Mouse (Mus musculus) liver, embryonic 11.5 days (tissue): Measurements from ENCODE around the gene Pifo. TPM values are rescaled to one million over a fixed set of nuclear protein-coding genes. Genes with fewer than 3 reads are reported as not detected.
"Not testable (repeated sequence)": the region's sequence is repeated elsewhere in the genome, so short reads cannot be mapped to it uniquely, and the experiment has no call there.

ENCODE experiments used
- ATAC-seq: fragments of 200-750 bp; cut with Nextera tagmentation; replicated peaks from 2 replicates; pipeline ENCODE4 v1.8.0; 2017; ENCODE audit warnings: moderate number of reproducible peaks, mild to moderate bottlenecking, moderate TSS enrichment, moderate library complexity; ENCODE audit not compliant: low FRiP score
- DNase-seq: peaks from one replicate; pipeline ENCODE4 v3.0.0-alpha.2; 2017; ENCODE audit warnings: low spot score
- H3K27ac ChIP-seq: fragments of 300-500 bp; sonication (generic); 2 replicates; pipeline ENCODE4 v1.5.1; 2014; ENCODE audit warnings: mild to moderate bottlenecking, low read depth, low read length, control low read depth
- H3K27me3 ChIP-seq: fragments of 300-500 bp; sonication (generic); replicated peaks from 2 replicates; pipeline ENCODE4 v1.6.1; 2014; ENCODE audit warnings: low read length, mixed read lengths; ENCODE audit not compliant: control insufficient read depth, insufficient read depth
- H3K36me3 ChIP-seq: fragments of 300-500 bp; sonication (generic); 2 replicates; pipeline ENCODE4 v1.6.1; 2014; ENCODE audit warnings: mild to moderate bottlenecking, low read length, moderate library complexity, mixed read lengths; ENCODE audit not compliant: control insufficient read depth, insufficient read depth
- H3K4me1 ChIP-seq: fragments of 300-500 bp; sonication (generic); replicated peaks from 2 replicates; pipeline ENCODE4 v1.6.1; 2014; ENCODE audit warnings: low read length, mixed read lengths; ENCODE audit not compliant: control insufficient read depth, insufficient read depth
- H3K4me2 ChIP-seq: fragments of 300-500 bp; sonication (generic); 2 replicates; pipeline ENCODE4 v1.6.1; 2014; ENCODE audit warnings: mild to moderate bottlenecking, control low read depth, moderate library complexity
- H3K4me3 ChIP-seq: fragments of 300-500 bp; sonication (generic); 2 replicates; pipeline ENCODE4 v1.5.1; 2014; ENCODE audit warnings: low read depth, low read length, control low read depth
- H3K9ac ChIP-seq: fragments of 300-500 bp; sonication (generic); 2 replicates; pipeline ENCODE4 v1.6.1; 2014; ENCODE audit warnings: low read depth, low read length, control low read depth
- H3K9me3 ChIP-seq: fragments of 300-500 bp; sonication (generic); 2 replicates; pipeline ENCODE4 v1.6.1; 2016; ENCODE audit warnings: low read length, inconsistent platforms, mixed read lengths; ENCODE audit not compliant: control insufficient read depth
- WGBS: fragments of 180-500 bp; shearing (Covaris S2); extraction: QIAGEN DNeasy Blood & Tissue Kit; methylation state at CpG from one replicate; pipeline ENCODE4 v1.1.7; 2014; 5-methylcytosine and 5-hydroxymethylcytosine counted together
- polyA plus RNA-seq: library from polyadenylated mRNA; unstranded; fragments of >200 nt; fragmentation: Nextera tagmentation; extraction: Ambion mirVana; gene quantifications from 2 replicates; pipeline ENCODE4 v1.2.1, GENCODE M21; 2014

Gene Pifo
- not detected in 2 replicates for polyA plus RNA-seq

GRCm38 (mm10) chr3:106014546-106014945, at the start of gene Pifo:
Gene Pifo (minus strand): TSS chr3:106014646.
- no peaks in the 10 kb centered on the region for H3K36me3 ChIP-seq
- 83% methylated on average over 2 of the region's 2 CpGs for WGBS
- H3K4me2 ChIP-seq, result no peak within 1 kb of the TSS
- H3K9me3 ChIP-seq, result no peaks in the 10 kb centered on the region
- no peak within 1 kb of the TSS for H3K27ac ChIP-seq
- no peaks in the 10 kb centered on the region for H3K4me1 ChIP-seq
- no peak for ATAC-seq
- H3K9ac ChIP-seq, result no peak within 1 kb of the TSS
- H3K4me3 ChIP-seq, result no peak within 1 kb of the TSS
- no peaks in the 10 kb centered on the region for H3K27me3 ChIP-seq
- DNase-seq, result no peak

DNA sequence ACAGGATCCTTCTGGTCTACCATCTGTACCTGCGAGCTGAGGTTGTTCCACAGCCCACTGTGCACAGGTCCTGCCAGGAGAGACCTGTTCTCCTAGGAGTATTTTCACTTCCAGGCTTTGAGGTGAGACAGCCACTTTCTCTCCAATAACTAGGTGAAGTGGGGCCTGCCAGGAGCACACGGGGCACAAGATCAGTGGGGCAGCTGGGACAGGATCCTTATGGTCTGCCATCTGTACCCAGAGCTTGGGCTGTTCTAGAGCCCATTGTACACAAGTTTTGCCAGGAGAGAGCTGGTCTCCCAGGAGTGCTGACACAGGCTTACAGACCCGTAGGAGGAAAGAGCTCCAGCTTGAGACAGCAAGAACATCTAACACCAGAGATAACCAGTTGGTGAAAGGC, 43.5 kb upstream of the Pifo start:
- no peak overlapping the region for H3K4me3 ChIP-seq
- DNase-seq (no peak), ATAC-seq (no peak)
- no peaks in the 10 kb centered on the region for H3K9me3 ChIP-seq
- H3K27me3 ChIP-seq, result no peaks in the 10 kb centered on the region
- no peak overlapping the region for H3K27ac ChIP-seq
- no peak overlapping the region for H3K9ac ChIP-seq
- H3K36me3 ChIP-seq, result no peaks in the 10 kb centered on the region
- no peak overlapping the region for H3K4me2 ChIP-seq
- WGBS, result 73% methylated on average over 3 of the region's 3 CpGs
- no peaks in the 10 kb centered on the region for H3K4me1 ChIP-seq

DNA sequence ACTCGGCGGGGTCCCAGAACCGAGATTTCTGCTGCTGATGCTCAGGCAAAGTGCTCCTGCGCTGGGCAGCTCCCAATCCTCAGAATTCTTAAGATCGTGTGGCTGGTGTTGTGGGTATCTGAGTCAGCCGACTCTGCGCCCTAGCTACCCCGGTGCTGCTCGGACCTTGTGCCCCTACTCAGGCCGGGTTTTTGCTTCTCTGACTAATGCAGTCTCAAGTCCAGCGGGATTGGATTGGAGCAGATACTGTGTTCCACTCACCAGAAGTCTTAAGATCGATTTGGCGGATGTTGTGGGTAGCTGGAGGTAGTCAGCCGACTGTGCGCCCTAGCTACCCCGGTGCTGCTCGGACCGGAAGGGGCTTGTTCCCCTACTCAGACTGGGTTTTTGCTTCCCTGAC, 37.5 kb upstream of the Pifo start:
- no peak overlapping the region for H3K27ac ChIP-seq
- H3K9ac ChIP-seq, result no peak overlapping the region
- no peak for ATAC-seq
- H3K4me2 ChIP-seq, result no peak overlapping the region
- DNase-seq, result no peak
- 47% methylated on average over 18 of the region's 18 CpGs for WGBS
- no peaks in the 10 kb centered on the region for H3K36me3 ChIP-seq
- H3K9me3 ChIP-seq, result no peaks in the 10 kb centered on the region
- H3K27me3 ChIP-seq, result no peaks in the 10 kb centered on the region
- H3K4me3 ChIP-seq, result no peak overlapping the region
- H3K4me1 ChIP-seq, result no peaks in the 10 kb centered on the region

DNA sequence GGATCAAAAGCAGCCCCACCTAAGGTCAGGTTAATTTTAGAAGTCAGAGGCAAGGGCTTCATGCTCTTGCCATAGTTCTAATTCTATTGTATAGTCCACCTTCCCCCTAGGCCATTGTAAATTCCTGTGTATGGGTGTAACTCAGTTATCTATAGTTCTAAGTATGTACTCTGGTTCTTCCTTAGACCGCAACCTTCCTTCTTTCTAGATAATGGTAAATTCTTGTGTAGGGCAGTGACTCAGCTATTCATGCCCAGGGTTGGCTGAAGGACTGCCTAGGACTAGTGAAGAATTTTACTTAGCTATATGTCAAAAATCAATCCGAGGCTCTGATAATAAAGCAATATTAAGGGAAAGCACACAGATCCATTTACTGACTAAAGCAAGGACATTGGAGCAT, 25.9 kb upstream of the Pifo start:
- Histone ChIP-seq H3K4me2 (no peak overlapping the region), H3K36me3 (no peaks in the 10 kb centered on the region), H3K9me3 (no peaks in the 10 kb centered on the region), H3K27ac (no peak overlapping the region), H3K4me1 (no peaks in the 10 kb centered on the region), H3K9ac (no peak overlapping the region), H3K4me3 (no peak overlapping the region), H3K27me3 (no peaks in the 10 kb centered on the region)
- ATAC-seq (no peak), DNase-seq (no peak)
- WGBS, result 80% methylated on average over 2 of the region's 2 CpGs

GRCm38 (mm10) chr3:106032781-106033180, 18.3 kb upstream of the Pifo start, which contains the start of gene Chil5:
Gene Chil5 (minus strand): TSS chr3:106032814.
- ATAC-seq (no peak), DNase-seq (no peak)
- Histone ChIP-seq H3K27me3 (no peaks in the 10 kb centered on the region), H3K9ac (no peak within 1 kb of the TSS), H3K36me3 (no peaks in the 10 kb centered on the region), H3K4me1 (no peaks in the 10 kb centered on the region), H3K9me3 (no peaks in the 10 kb centered on the region), H3K4me3 (no peak within 1 kb of the TSS), H3K27ac (no peak within 1 kb of the TSS), H3K4me2 (no peak within 1 kb of the TSS)
- WGBS, result 86% methylated on average over 1 of the region's 1 CpGs

GRCm38 (mm10) chr3:106024135-106024534, 9.7 kb upstream of the Pifo start:
- Histone ChIP-seq H3K27me3 (no peaks in the 10 kb centered on the region), H3K4me1 (no peaks in the 10 kb centered on the region), H3K9ac (no peak overlapping the region), H3K27ac (no peak overlapping the region), H3K4me3 (no peak overlapping the region), H3K4me2 (no peak overlapping the region), H3K9me3 (no peaks in the 10 kb centered on the region), H3K36me3 (no peaks in the 10 kb centered on the region)
- ATAC-seq, result no peak
- DNase-seq, result no peak
- WGBS, result 84% methylated on average over 2 of the region's 2 CpGs

DNA sequence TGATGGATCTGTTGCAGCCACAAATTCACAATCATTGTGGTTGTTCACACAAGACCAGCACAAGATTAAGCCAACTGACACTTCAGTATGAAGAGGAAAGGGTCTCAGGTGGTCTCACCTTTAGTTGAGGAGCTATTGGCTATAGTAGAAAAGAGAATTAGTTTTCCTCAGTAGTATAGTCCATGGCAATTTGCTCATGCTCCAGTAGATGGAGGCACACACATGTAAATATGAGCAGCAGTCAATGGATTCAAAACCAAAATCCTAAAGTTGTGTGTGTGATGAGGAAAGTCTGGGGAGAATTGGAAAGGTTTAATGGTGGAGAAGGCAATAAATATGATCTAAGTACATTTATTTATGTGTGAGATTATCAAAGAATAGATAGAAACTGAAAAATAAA, 7.4 kb upstream of the Pifo start:
- ATAC-seq, result no peak
- DNase-seq, result no peak
- Histone ChIP-seq H3K4me2 (no peak overlapping the region), H3K27me3 (no peaks in the 10 kb centered on the region), H3K36me3 (no peaks in the 10 kb centered on the region), H3K9ac (no peak overlapping the region), H3K4me3 (no peak overlapping the region), H3K27ac (no peak overlapping the region), H3K9me3 (no peaks in the 10 kb centered on the region), H3K4me1 (no peaks in the 10 kb centered on the region)

DNA sequence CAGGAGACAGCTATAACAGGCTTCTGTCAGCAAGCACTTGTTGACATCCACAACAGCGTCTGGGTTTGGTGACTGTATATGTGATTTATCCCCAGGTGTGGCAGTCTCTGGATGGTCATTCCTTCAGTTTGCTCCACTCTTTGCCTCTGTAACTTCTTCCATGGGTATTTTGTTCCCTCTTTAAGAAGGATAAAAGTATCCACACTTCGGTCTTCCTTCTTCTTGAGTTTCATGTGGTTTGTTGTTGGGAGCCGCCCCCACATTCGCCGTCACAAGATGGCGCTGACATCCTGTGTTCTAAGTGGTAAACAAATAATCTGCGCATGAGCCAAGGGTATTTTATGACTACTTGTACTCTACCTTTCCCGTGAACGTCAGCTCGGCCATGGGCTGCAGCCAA, 11.1 kb downstream of the Pifo start:
- not testable (repeated sequence) for H3K9me3 ChIP-seq, H3K36me3 ChIP-seq, H3K9ac ChIP-seq, H3K4me3 ChIP-seq, H3K27me3 ChIP-seq, ATAC-seq, DNase-seq, H3K4me1 ChIP-seq, H3K4me2 ChIP-seq, H3K27ac ChIP-seq
- WGBS, result 64% methylated on average over 10 of the region's 10 CpGs

- no peak for DNase-seq
- no peaks in the 10 kb centered on the region for H3K9me3 ChIP-seq
- WGBS, result 22% methylated on average over 17 of the region's 17 CpGs
- H3K27me3 ChIP-seq, result no peaks in the 10 kb centered on the region
- H3K4me1 ChIP-seq, result no peaks in the 10 kb centered on the region
- H3K36me3 ChIP-seq, result no peaks in the 10 kb centered on the region
- no peak overlapping the region for H3K4me3 ChIP-seq
- peak overlapping the region; percentile 26 for H3K4me2 ChIP-seq
- H3K27ac ChIP-seq, result no peak overlapping the region
- no peak overlapping the region for H3K9ac ChIP-seq
- ATAC-seq, result peak; percentile 79
Measured at GRCm38 (mm10) chr3:106001416-106002370, 12.8 kb downstream of the Pifo start.
